14 mouse cellular contexts compared by ENCODE assay signal in genomic region chr4:106195497-106196166, GRCm38 (mm10).
DNase-seq lines count a peak whose midpoint lies in the region; ATAC-seq and TF ChIP-seq lines count a peak whose summit lies in the region.
"Had no signal": no experiment of that assay in that cellular context is flagged by ENCODE, and none has a peak within 500 bp of the region (broad histone marks: within the 10 kb centered on the region; RNA-seq: fewer than 3 reads in every experiment).

No protein-coding gene starts in this region.

- no peak overlapping the region for H3K4me3 ChIP-seq in heart, embryonic 11.5 days (ENCODE audit: low read depth, low read length)
- H3K4me3 ChIP-seq in C2C12 (ENCODE audit: insufficient read depth, poor library complexity, severe bottlenecking), result no peak overlapping the region
- no peak overlapping the region for H3K4me3 ChIP-seq in embryonic fibroblast, embryonic 13.5 days (ENCODE audit: insufficient read depth, low read length)
- H3K4me3 ChIP-seq in liver, postnatal 0 days (ENCODE audit: low read depth, low read length), result no peak overlapping the region
- H3K4me3 ChIP-seq in hindbrain, embryonic 12.5 days, result no peak overlapping the region
- H3K4me3 ChIP-seq in midbrain, postnatal 0 days (ENCODE audit: low read depth, low read length), result no peak overlapping the region
- H3K4me3 ChIP-seq: left cerebral cortex, adult 2 months; midbrain, embryonic 13.5 days; neural tube, embryonic 15.5 days had no signal

- TF ChIP-seq CTCF in C2C12 (IDR thresholded peaks at IDR 0.05; ENCODE audit: control insufficient read depth, insufficient read depth, insufficient read length), result no peak
- no peak for TF ChIP-seq CTCF in embryonic fibroblast, embryonic 13.5 days (IDR thresholded peaks at IDR 0.05; ENCODE audit: borderline replicate concordance, insufficient read depth, low read length)
- no peak for TF ChIP-seq CTCF in liver, postnatal 0 days (IDR thresholded peaks at IDR 0.05; ENCODE audit: low read depth)
- TF ChIP-seq CTCF in midbrain, postnatal 0 days (IDR thresholded peaks at IDR 0.05), result no peak

- H3K79me3 ChIP-seq in C2C12 (ENCODE audit: low read depth), result no peaks in the 10 kb centered on the region

- no peaks in the 10 kb centered on the region for H3K36me3 ChIP-seq in heart, embryonic 11.5 days (ENCODE audit: control insufficient read depth, insufficient read depth, low read length)
- H3K36me3 ChIP-seq in C2C12 (ENCODE audit: control insufficient read depth, insufficient read depth), result no peaks in the 10 kb centered on the region
- no peaks in the 10 kb centered on the region for H3K36me3 ChIP-seq in liver, postnatal 0 days (replicated peaks; ENCODE audit: insufficient read depth, low read length)
- no peaks in the 10 kb centered on the region for H3K36me3 ChIP-seq in hindbrain, embryonic 12.5 days
- H3K36me3 ChIP-seq in midbrain, postnatal 0 days (ENCODE audit: insufficient read depth, low read length), result no peaks in the 10 kb centered on the region
- H3K36me3 ChIP-seq: midbrain, embryonic 13.5 days; neural tube, embryonic 15.5 days had no signal

- no peak overlapping the region for H3K27ac ChIP-seq in heart, embryonic 11.5 days (ENCODE audit: low read depth, low read length)
- 0 out of 2 replicates have a peak overlapping the region, but pooled peaks have one; percentile 20 for H3K27ac ChIP-seq in embryonic fibroblast, embryonic 13.5 days (ENCODE audit: insufficient read depth, low read length)
- peak overlapping the region; percentile 87 for H3K27ac ChIP-seq in liver, postnatal 0 days (ENCODE audit: low read depth)
- H3K27ac ChIP-seq in hindbrain, embryonic 12.5 days, result no peak overlapping the region
- H3K27ac ChIP-seq in midbrain, postnatal 0 days (ENCODE audit: low read depth, low read length), result no peak overlapping the region
- H3K27ac ChIP-seq: left cerebral cortex, adult 2 months; midbrain, embryonic 13.5 days; neural tube, embryonic 15.5 days had no signal

- TF ChIP-seq EP300 in liver, postnatal 0 days (IDR thresholded peaks at IDR 0.05; ENCODE audit: low read depth), result peak; percentile 85

- H3ac ChIP-seq in C2C12 (ENCODE audit: control insufficient read depth, insufficient read length, low read depth), result no peak overlapping the region

- H3K79me2 ChIP-seq in C2C12 (ENCODE audit: control insufficient read depth, insufficient read depth), result no peaks in the 10 kb centered on the region

- H3K9me3 ChIP-seq in heart, embryonic 11.5 days (replicated peaks; ENCODE audit: control insufficient read depth, low read length), result no peaks in the 10 kb centered on the region
- H3K9me3 ChIP-seq in liver, postnatal 0 days (ENCODE audit: low read length), result no peaks in the 10 kb centered on the region
- no peaks in the 10 kb centered on the region for H3K9me3 ChIP-seq in hindbrain, embryonic 12.5 days (replicated peaks)
- H3K9me3 ChIP-seq in midbrain, postnatal 0 days (ENCODE audit: low read length), result no peaks in the 10 kb centered on the region
- H3K9me3 ChIP-seq: midbrain, embryonic 13.5 days; neural tube, embryonic 15.5 days had no signal

- H3K27me3 ChIP-seq in heart, embryonic 11.5 days (ENCODE audit: control insufficient read depth, insufficient read depth, low read length), result no peaks in the 10 kb centered on the region
- H3K27me3 ChIP-seq in C2C12 (ENCODE audit: control insufficient read depth, insufficient read depth, insufficient read length), result no peaks in the 10 kb centered on the region
- H3K27me3 ChIP-seq in liver, postnatal 0 days (ENCODE audit: insufficient read depth, low read length), result no peaks in the 10 kb centered on the region
- H3K27me3 ChIP-seq in hindbrain, embryonic 12.5 days, result no peaks in the 10 kb centered on the region
- H3K27me3 ChIP-seq in midbrain, postnatal 0 days (ENCODE audit: insufficient read depth, low read length), result no peaks in the 10 kb centered on the region
- H3K27me3 ChIP-seq: midbrain, embryonic 13.5 days; neural tube, embryonic 15.5 days had no signal

- H3K9ac ChIP-seq in heart, embryonic 11.5 days (ENCODE audit: low read depth, low read length), result no peak overlapping the region
- 0 out of 2 replicates have a peak overlapping the region, but pooled peaks have one; percentile 30 for H3K9ac ChIP-seq in liver, postnatal 0 days (replicated peaks)
- H3K9ac ChIP-seq in hindbrain, embryonic 12.5 days, result no peak overlapping the region
- H3K9ac ChIP-seq in midbrain, postnatal 0 days (replicated peaks; ENCODE audit: low read length, poor library complexity, severe bottlenecking), result no peak overlapping the region
- H3K9ac ChIP-seq: lung, embryonic 14.5 days; midbrain, embryonic 13.5 days; neural tube, embryonic 15.5 days had no signal

- H3K4me1 ChIP-seq in heart, embryonic 11.5 days (ENCODE audit: control insufficient read depth, insufficient read depth, low read length), result peaks cover 13% of the 10 kb centered on the region
- peaks cover 6% of the 10 kb centered on the region for H3K4me1 ChIP-seq in embryonic fibroblast, embryonic 13.5 days (ENCODE audit: control insufficient read depth, insufficient read depth, low read length)
- H3K4me1 ChIP-seq in liver, postnatal 0 days (ENCODE audit: insufficient read depth), result peaks cover 10% of the 10 kb centered on the region
- peaks cover 15% of the 10 kb centered on the region for H3K4me1 ChIP-seq in hindbrain, embryonic 12.5 days
- H3K4me1 ChIP-seq in midbrain, postnatal 0 days (ENCODE audit: insufficient read depth, low read length), result peaks cover 4% of the 10 kb centered on the region; the same call in 1 of the 2 replicates

- 65% methylated on average over 3 of the region's 3 CpGs for WGBS in heart, embryonic 11.5 days (ENCODE audit: insufficient replicate concordance)
- WGBS in liver, postnatal 0 days (ENCODE audit: insufficient replicate concordance), result 47% methylated on average over 3 of the region's 3 CpGs
- 86% methylated on average over 3 of the region's 3 CpGs for WGBS in hindbrain, embryonic 12.5 days
- 91% methylated on average over 3 of the region's 3 CpGs for WGBS in midbrain, postnatal 0 days

- TF ChIP-seq POLR2A in embryonic fibroblast, embryonic 13.5 days (IDR thresholded peaks at IDR 0.05; ENCODE audit: low read depth, low read length), result no peak

- no peak for ATAC-seq in heart, embryonic 11.5 days (replicated peaks; ENCODE audit: insufficient number of reproducible peaks, low FRiP score, low TSS enrichment)
- peak; percentile 75 for ATAC-seq in liver, postnatal 0 days
- no peak for ATAC-seq in hindbrain, embryonic 12.5 days (ENCODE audit: low FRiP score)
- no peak for ATAC-seq in midbrain, postnatal 0 days (ENCODE audit: low FRiP score)
- ATAC-seq: midbrain, embryonic 13.5 days had no signal

- no peak overlapping the region for H3K4me2 ChIP-seq in heart, embryonic 11.5 days
- no peak overlapping the region for H3K4me2 ChIP-seq in liver, postnatal 0 days (ENCODE audit: low read depth, low read length)
- H3K4me2 ChIP-seq in hindbrain, embryonic 12.5 days (replicated peaks), result no peak overlapping the region
- H3K4me2 ChIP-seq in midbrain, postnatal 0 days (ENCODE audit: low read depth, low read length, poor library complexity, severe bottlenecking), result no peak overlapping the region
- H3K4me2 ChIP-seq: lung, embryonic 14.5 days; midbrain, embryonic 13.5 days; neural tube, embryonic 15.5 days had no signal

- DNase-seq in heart, adult 18-20 months, result peak; percentile 67 to 77
- DNase-seq in liver, postnatal 0 days, result peak; percentile 56
- no peak for DNase-seq in midbrain, postnatal 0 days (ENCODE audit: low spot score)
- no peak for DNase-seq in left cerebral cortex, adult 9 months (ENCODE audit: low spot score in 2 of 2)
- DNase-seq: kidney, postnatal 25 days; lung, embryonic 14.5 days; thymus, postnatal 4 days had no signal

TF ChIP-seq in C2C12, 6 proteins besides CTCF, POLR2A, EP300 and RAD21:
- TF ChIP-seq MYOD1 (IDR thresholded peaks at IDR 0.05; ENCODE audit: control insufficient read depth, insufficient read length, low read depth), result peak; percentile 19
- no peak for TF ChIP-seq MYOG (IDR thresholded peaks at IDR 0.05; ENCODE audit: control insufficient read depth, extremely low read depth, insufficient read length)
- TF ChIP-seq USF1 (IDR thresholded peaks at IDR 0.05; ENCODE audit: low read depth), result no peak
- no peak for TF ChIP-seq MAX (IDR thresholded peaks at IDR 0.05)
- TF ChIP-seq FOSL1 (IDR thresholded peaks at IDR 0.05; ENCODE audit: insufficient read depth, low read length, poor library complexity, severe bottlenecking), result no peak
- peak; percentile 94 for TF ChIP-seq CEBPB (IDR thresholded peaks at IDR 0.05; ENCODE audit: low read depth)

Comparison
In these comparisons a context has a peak if more than half of its experiments do, and no peak if none do; other contexts are left out.
1. DNase-seq: peak in heart, adult 18-20 months (2 of 2) and liver, postnatal 0 days (single experiment); none in midbrain, postnatal 0 days (single experiment) and left cerebral cortex, adult 9 months (0 of 2).
2. H3K27ac ChIP-seq: peak in embryonic fibroblast, embryonic 13.5 days (single experiment) and liver, postnatal 0 days (single experiment); none in heart, embryonic 11.5 days (single experiment), hindbrain, embryonic 12.5 days (single experiment) and midbrain, postnatal 0 days (single experiment).